Mouse (Mus musculus) inflammation-experienced regulatory T-cells, adult 6 months (primary cell): ENCODE data around the gene Cdh23. TPM values are rescaled to one million over a fixed set of nuclear protein-coding genes. Genes with fewer than 3 reads are reported as not detected.

Experiments used
- polyA plus RNA-seq, 3 experiments: library from polyadenylated mRNA; unstranded; fragments of 100-300 nt; shearing (Covaris generic); gene quantifications; one replicate each; pipeline ENCODE4 v1.2.1; 2017

Cdh23 gene
- polyA plus RNA-seq, 3 experiments from 2014 or later = 5.0 to 7.1 (median 5.6) TPM

Other genes with a start within 250 kb of the Cdh23 start
- 10 to 100 TPM; 10.6 to 18.7 (median 14.6) TPM for gene Slc29a3, start 56.3 kb upstream of the Cdh23 start, polyA plus RNA-seq
- under 1 TPM in 1 of 3 experiments, not detected in 2; 0.10 TPM for gene Unc5b, start 135.1 kb upstream of the Cdh23 start, polyA plus RNA-seq